Mouse (Mus musculus): ENCODE measurements at regions not wholly inside any gene's neighbourhood (a gene's known extent, or its start where the extent isn't known, plus 50 kb on each side); places are given as distances from the start of the nearest gene placed in this dataset.

- no peak for DNase-seq (ENCODE audit: low read depth, low spot score)
These were observed 285.0 kb downstream of the Rngtt start for GRCm38 (mm10) chr4:33594997-33595657.

- DNase-seq (ENCODE audit: low read depth, low spot score): no peak
These were observed 285.7 kb downstream of the Rngtt start for GRCm38 (mm10) chr4:33595763-33596162.

GRCm38 (mm10) chr4:33599966-33600365 is 289.9 kb downstream of the Rngtt start:
- DNase-seq (ENCODE audit: low read depth, low spot score): no peak

- no peak for DNase-seq (ENCODE audit: low read depth, low spot score)
These were observed 290.7 kb downstream of the Rngtt start for GRCm38 (mm10) chr4:33600805-33601204.

GRCm38 (mm10) chr4:33604636-33605035 is 294.5 kb downstream of the Rngtt start:
- DNase-seq (ENCODE audit: low read depth, low spot score): no peak

GRCm38 (mm10) chr4:33639821-33640575 is 284.4 kb upstream of the Cnr1 start:
- no peak for DNase-seq (ENCODE audit: low read depth, low spot score)

GRCm38 (mm10) chr4:33640576-33641255 is 283.7 kb upstream of the Cnr1 start:
- DNase-seq (ENCODE audit: low read depth, low spot score): no peak

GRCm38 (mm10) chr4:33641883-33642282 is 282.5 kb upstream of the Cnr1 start:
- DNase-seq (ENCODE audit: low read depth, low spot score): no peak

GRCm38 (mm10) chr4:33642526-33642925 is 281.9 kb upstream of the Cnr1 start:
- no peak for DNase-seq (ENCODE audit: low read depth, low spot score)

GRCm38 (mm10) chr4:33645217-33645616 is 279.2 kb upstream of the Cnr1 start:
- no peak for DNase-seq (ENCODE audit: low read depth, low spot score)

GRCm38 (mm10) chr4:33651292-33651691 is 273.1 kb upstream of the Cnr1 start:
- DNase-seq (ENCODE audit: low read depth, low spot score): no peak

GRCm38 (mm10) chr4:33659766-33660165 is 264.6 kb upstream of the Cnr1 start:
- no peak for DNase-seq (ENCODE audit: low read depth, low spot score)

GRCm38 (mm10) chr4:33660553-33660952 is 263.8 kb upstream of the Cnr1 start:
- no peak for DNase-seq (ENCODE audit: low read depth, low spot score)

GRCm38 (mm10) chr4:33661862-33662261 is 262.5 kb upstream of the Cnr1 start:
- no peak for DNase-seq (ENCODE audit: low read depth, low spot score)

GRCm38 (mm10) chr4:33662965-33663364 is 261.4 kb upstream of the Cnr1 start:
- DNase-seq (ENCODE audit: low read depth, low spot score): no peak

GRCm38 (mm10) chr4:33663616-33664473 is 260.5 kb upstream of the Cnr1 start:
- no peak for DNase-seq (ENCODE audit: low read depth, low spot score)

- no peak for DNase-seq (ENCODE audit: low read depth, low spot score)
These were observed 259.9 kb upstream of the Cnr1 start for GRCm38 (mm10) chr4:33664474-33664822.

GRCm38 (mm10) chr4:33665250-33665873 is 259.0 kb upstream of the Cnr1 start:
- DNase-seq (ENCODE audit: low read depth, low spot score): no peak

GRCm38 (mm10) chr4:33668431-33668830 is 256.0 kb upstream of the Cnr1 start:
- DNase-seq (ENCODE audit: low read depth, low spot score): no peak

GRCm38 (mm10) chr4:33675044-33675443 is 249.3 kb upstream of the Cnr1 start:
- no peak for DNase-seq (ENCODE audit: low read depth, low spot score)

GRCm38 (mm10) chr4:33679351-33679750 is 245.0 kb upstream of the Cnr1 start:
- no peak for DNase-seq (ENCODE audit: low read depth, low spot score)
